Mouse (Mus musculus) megakaryocyte, embryonic 14.5 days (primary cell): ENCODE measurements around the gene Olfr427. TPM values are rescaled to one million over a fixed set of nuclear protein-coding genes. Genes with fewer than 3 reads are reported as not detected.
"Not testable (repeated sequence)": the region's sequence is repeated elsewhere in the genome, so short reads cannot be mapped to it uniquely, and the experiment has no call there.

Experiments
- H3K27me3 ChIP-seq: replicated peaks from 2 replicates; pipeline ENCODE3; 2012; ENCODE audit warnings: inconsistent platforms
- H3K36me3 ChIP-seq: replicated peaks from 2 replicates; pipeline ENCODE3; 2012; ENCODE audit warnings: low read length, inconsistent platforms, mixed read lengths
- H3K4me1 ChIP-seq: 2 replicates; pipeline ENCODE4 v1.6.1; 2012; ENCODE audit warnings: inconsistent platforms
- H3K4me3 ChIP-seq: replicated peaks from 2 replicates; pipeline ENCODE3; 2012; ENCODE audit warnings: moderate library complexity, mild to moderate bottlenecking, inconsistent platforms
- H3K9me3 ChIP-seq: 2 replicates; pipeline ENCODE4 v1.6.1; 2012; ENCODE audit warnings: inconsistent platforms
- FLI1 ChIP-seq: IDR thresholded peaks from 2 replicates; pipeline ENCODE4 v1.6.1; 2012; ENCODE audit warnings: low read length, inconsistent platforms, mixed read lengths
- GATA1 ChIP-seq: IDR thresholded peaks from 3 replicates; pipeline ENCODE4 v1.6.1; 2012; ENCODE audit warnings: mixed read lengths, low read length, inconsistent platforms, borderline replicate concordance
- polyA plus RNA-seq: library from polyadenylated mRNA; stranded (reverse); fragments of >175 nt; gene quantifications from 2 replicates; pipeline ENCODE4 v1.2.3, GENCODE M21; 2012; ENCODE audit warnings: low replicate concordance; ENCODE audit not compliant: insufficient read depth

The Olfr427 gene
- not detected in 2 replicates for polyA plus RNA-seq

DNA sequence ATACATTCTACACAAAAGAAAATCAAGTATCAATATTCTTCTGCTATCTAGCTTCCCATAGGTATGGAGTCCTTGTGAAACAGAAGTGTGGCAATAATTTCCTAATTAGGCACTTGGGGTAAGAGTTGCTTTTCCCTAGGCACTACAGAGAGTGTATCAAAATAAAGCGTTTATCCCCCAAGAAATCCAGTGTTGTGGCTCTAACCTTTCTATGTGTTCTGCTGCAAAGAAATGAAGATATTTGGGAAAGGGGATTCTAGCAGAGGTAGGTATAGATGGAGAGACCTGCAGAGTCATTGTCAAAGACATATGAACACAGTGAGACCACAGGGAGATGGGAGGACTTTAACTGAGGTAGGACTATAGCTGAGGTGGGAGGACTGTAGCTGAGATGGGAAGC lies at the start of gene Olfr427:
Olfr427 (plus strand) TSS at position 301 of the 400 bp plus-strand sequence.
- Histone ChIP-seq H3K36me3 (no peaks in the 10 kb centered on the region), H3K4me1 (no peaks in the 10 kb centered on the region), H3K9me3 (no peaks in the 10 kb centered on the region), H3K27me3 (no peaks in the 10 kb centered on the region), H3K4me3 (no peak within 1 kb of the TSS)
- TF ChIP-seq FLI1 (no peak), GATA1 (no peak)

DNA sequence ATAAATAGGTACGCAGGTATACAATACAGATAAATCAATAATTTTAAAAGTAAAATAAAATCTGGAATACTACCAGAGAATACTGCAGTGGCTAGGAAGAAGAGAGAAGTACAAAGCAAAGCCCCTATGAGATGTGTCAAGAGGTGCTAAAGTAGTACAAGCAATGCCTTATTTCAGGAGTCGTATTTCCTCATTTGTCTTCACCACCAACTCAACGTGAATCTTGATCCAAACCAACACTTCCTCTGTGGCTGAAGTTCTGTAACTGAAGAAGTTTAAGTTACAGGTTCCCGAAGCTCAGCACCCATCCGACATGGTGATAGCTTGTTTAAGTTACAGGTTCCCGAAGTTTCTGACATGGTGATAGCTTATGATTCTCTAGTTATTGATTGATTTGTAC lies 48.5 kb upstream of the Olfr427 start:
- H3K4me3 ChIP-seq, H3K27me3 ChIP-seq, H3K36me3 ChIP-seq, H3K9me3 ChIP-seq, H3K4me1 ChIP-seq: not testable (repeated sequence)

- no peaks in the 10 kb centered on the region for H3K4me1 ChIP-seq
- H3K36me3 ChIP-seq, result no peaks in the 10 kb centered on the region
- no peaks in the 10 kb centered on the region for H3K27me3 ChIP-seq
- H3K9me3 ChIP-seq, result no peaks in the 10 kb centered on the region
- TF ChIP-seq FLI1 (no peak), GATA1 (no peak)
- H3K4me3 ChIP-seq, result no peak within 1 kb of the TSS
Measured at GRCm38 (mm10) chr1:174048893-174049292, 47.8 kb upstream of the Olfr427 start, which contains the start of gene Olfr432. Gene Olfr432 (plus strand): TSS chr1:174049205.

- not testable (repeated sequence) for H3K9me3 ChIP-seq, H3K36me3 ChIP-seq, H3K4me1 ChIP-seq, H3K27me3 ChIP-seq, H3K4me3 ChIP-seq
Measured at GRCm38 (mm10) chr1:174049357-174049756, 47.3 kb upstream of the Olfr427 start.

GRCm38 (mm10) chr1:174050532-174050931 lies 46.2 kb upstream of the Olfr427 start:
- Histone ChIP-seq H3K27me3 (no peaks in the 10 kb centered on the region), H3K4me1 (no peaks in the 10 kb centered on the region), H3K9me3 (no peaks in the 10 kb centered on the region), H3K4me3 (no peak overlapping the region), H3K36me3 (no peaks in the 10 kb centered on the region)
- TF ChIP-seq FLI1 (no peak), GATA1 (no peak)

- no peak overlapping the region for H3K4me3 ChIP-seq
- no peaks in the 10 kb centered on the region for H3K36me3 ChIP-seq
- H3K4me1 ChIP-seq, result no peaks in the 10 kb centered on the region
- H3K27me3 ChIP-seq, result no peaks in the 10 kb centered on the region
- no peak for TF ChIP-seq FLI1
- TF ChIP-seq GATA1, result no peak
- H3K9me3 ChIP-seq, result no peaks in the 10 kb centered on the region
Measured at GRCm38 (mm10) chr1:174051515-174051914, 45.2 kb upstream of the Olfr427 start.

GRCm38 (mm10) chr1:174051931-174052536 lies 44.7 kb upstream of the Olfr427 start:
- H3K4me3 ChIP-seq, result no peak overlapping the region
- no peaks in the 10 kb centered on the region for H3K27me3 ChIP-seq
- no peaks in the 10 kb centered on the region for H3K9me3 ChIP-seq
- no peaks in the 10 kb centered on the region for H3K36me3 ChIP-seq
- TF ChIP-seq GATA1, result no peak
- no peak for TF ChIP-seq FLI1
- no peaks in the 10 kb centered on the region for H3K4me1 ChIP-seq

DNA sequence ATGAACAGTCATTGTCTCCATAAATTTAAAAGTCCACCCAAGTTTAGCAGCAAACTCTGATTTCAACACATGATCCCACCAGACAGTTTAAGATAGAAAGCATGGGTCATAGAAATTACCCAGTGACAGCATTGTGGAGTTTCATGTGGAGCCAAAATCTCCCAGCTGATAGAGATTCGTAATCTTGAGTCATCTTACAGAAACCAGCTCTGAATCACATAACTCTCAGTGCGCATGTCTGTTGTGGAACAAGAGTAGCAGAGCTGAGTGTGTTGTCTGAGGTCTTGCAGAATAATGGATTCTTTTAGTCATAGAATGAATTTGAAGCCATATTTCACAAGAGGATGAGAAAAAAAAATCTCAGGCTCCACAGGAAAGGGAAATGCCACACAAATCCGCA lies 43.7 kb upstream of the Olfr427 start:
- no peak for TF ChIP-seq GATA1
- TF ChIP-seq FLI1, result no peak
- no peaks in the 10 kb centered on the region for H3K27me3 ChIP-seq
- no peaks in the 10 kb centered on the region for H3K4me1 ChIP-seq
- H3K9me3 ChIP-seq, result no peaks in the 10 kb centered on the region
- no peaks in the 10 kb centered on the region for H3K36me3 ChIP-seq
- no peak overlapping the region for H3K4me3 ChIP-seq

- Histone ChIP-seq H3K4me3 (no peak overlapping the region), H3K36me3 (no peaks in the 10 kb centered on the region), H3K27me3 (no peaks in the 10 kb centered on the region), H3K9me3 (no peaks in the 10 kb centered on the region), H3K4me1 (no peaks in the 10 kb centered on the region)
- no peak for TF ChIP-seq GATA1
- TF ChIP-seq FLI1, result no peak
Measured at GRCm38 (mm10) chr1:174055248-174055647, 41.4 kb upstream of the Olfr427 start.

DNA sequence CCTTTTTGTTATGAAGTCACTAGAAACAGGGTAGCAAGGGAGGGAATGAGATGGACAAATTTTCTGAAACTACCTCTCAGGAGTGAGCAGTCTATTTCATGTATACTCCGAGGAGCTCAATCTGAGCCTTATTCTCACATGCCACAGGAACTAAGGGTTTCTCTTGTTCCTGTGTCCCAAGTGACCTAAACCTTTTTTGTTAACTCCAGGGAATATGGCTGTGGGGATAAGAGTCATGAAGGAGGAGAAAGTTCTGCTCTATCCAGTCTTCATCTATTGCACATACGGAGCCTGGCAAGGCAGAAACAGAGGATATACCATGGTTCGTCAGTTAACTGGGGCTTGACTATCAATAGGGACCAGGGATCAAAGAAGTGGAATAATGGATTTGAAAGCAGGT lies 30.4 kb upstream of the Olfr427 start, which contains the start of gene Olfr430:
Olfr430 (plus strand) TSS at position 301 of the 400 bp plus-strand sequence.
- Histone ChIP-seq H3K4me1 (no peaks in the 10 kb centered on the region), H3K9me3 (no peaks in the 10 kb centered on the region), H3K27me3 (no peaks in the 10 kb centered on the region), H3K36me3 (no peaks in the 10 kb centered on the region), H3K4me3 (no peak within 1 kb of the TSS)
- TF ChIP-seq FLI1 (no peak), GATA1 (no peak)

GRCm38 (mm10) chr1:174084031-174084430 lies 12.7 kb upstream of the Olfr427 start, which contains the start of gene Olfr429:
Gene Olfr429 (plus strand): TSS chr1:174084331.
- Histone ChIP-seq H3K36me3 (no peaks in the 10 kb centered on the region), H3K4me1 (no peaks in the 10 kb centered on the region), H3K4me3 (no peak within 1 kb of the TSS), H3K27me3 (no peaks in the 10 kb centered on the region), H3K9me3 (no peaks in the 10 kb centered on the region)
- TF ChIP-seq FLI1 (no peak), GATA1 (no peak)
